Mouse (Mus musculus): ENCODE measurements around the gene Dda1.

- no peak for TF ChIP-seq EP300 (IDR thresholded peaks at IDR 0.05; ENCODE audit: insufficient read depth, low read depth, low read length)
- no peak for TF ChIP-seq CTCF (IDR thresholded peaks at IDR 0.05; ENCODE audit: low read depth, low read length)
Observed at GRCm38 (mm10) chr8:71462786-71463185, 6.2 kb upstream of the Dda1 start.

All from ES-Bruce4 (cell line).